Mouse (Mus musculus) cortical plate, adult 2 months (tissue): ENCODE results near the gene Epb41l4b.

Experiments used
- CTCF ChIP-seq: fragments of 200-500 bp; IDR thresholded peaks from 2 replicates; pipeline ENCODE4 v1.5.1; 2011; ENCODE audit warnings: mild to moderate bottlenecking, control low read depth, low read length; ENCODE audit not compliant: insufficient read depth; ENCODE audit errors: extremely low read depth
- POLR2A ChIP-seq: fragments of 200-500 bp; IDR thresholded peaks from 2 replicates; pipeline ENCODE4 v1.6.1; 2011; ENCODE audit warnings: mild to moderate bottlenecking, low read length, control low read depth; ENCODE audit not compliant: insufficient read depth; ENCODE audit errors: extremely low read depth

DNA sequence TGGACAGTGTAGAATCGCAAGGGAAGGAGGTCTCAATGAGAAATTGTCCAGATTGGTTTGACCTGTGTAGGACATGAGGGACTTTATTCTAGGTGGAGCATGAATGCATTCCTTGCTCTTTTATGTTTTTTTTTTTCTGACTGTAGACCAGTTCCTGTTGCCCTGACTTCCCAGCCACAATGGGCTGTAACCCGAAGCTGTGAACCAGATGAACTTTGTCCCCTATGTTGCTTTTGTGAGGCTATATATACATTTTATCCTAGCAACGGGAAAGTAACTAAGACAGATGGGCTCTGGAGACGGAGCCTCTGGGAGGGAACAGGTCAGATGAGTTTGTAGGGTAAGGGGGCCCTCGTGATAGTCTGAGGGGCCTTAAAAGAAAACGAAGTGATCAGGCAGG is 42.8 kb upstream of the Epb41l4b start:
- TF ChIP-seq CTCF (no peak), POLR2A (no peak)
